Mouse (Mus musculus) hindbrain, embryonic 12.5 days (tissue): ENCODE results near the gene Lrrc7. TPM values are rescaled to one million over a fixed set of nuclear protein-coding genes. Genes with fewer than 3 reads are reported as not detected.

Experiments
- ATAC-seq: fragments of 200-750 bp; cut with Nextera tagmentation; 2 replicates; pipeline ENCODE4 v1.8.0; 2017; ENCODE audit warnings: moderate TSS enrichment; ENCODE audit not compliant: low FRiP score
- H3K27ac ChIP-seq: fragments of 300-500 bp; sonication (generic); 2 replicates; pipeline ENCODE4 v1.5.1; 2016; ENCODE audit warnings: mild to moderate bottlenecking
- H3K27me3 ChIP-seq: fragments of 300-500 bp; sonication (generic); 2 replicates; pipeline ENCODE4 v1.6.1; 2016; ENCODE audit warnings: mild to moderate bottlenecking
- H3K36me3 ChIP-seq: fragments of 300-500 bp; sonication (generic); 2 replicates; pipeline ENCODE4 v1.6.1; 2016; ENCODE audit warnings: mild to moderate bottlenecking
- H3K4me1 ChIP-seq: fragments of 300-500 bp; sonication (generic); 2 replicates; pipeline ENCODE4 v1.6.1; 2016
- H3K4me2 ChIP-seq: fragments of 300-500 bp; sonication (generic); replicated peaks from 2 replicates; pipeline ENCODE4 v1.6.1; 2016; ENCODE audit warnings: mild to moderate bottlenecking
- H3K4me3 ChIP-seq: fragments of 300-500 bp; sonication (generic); 2 replicates; pipeline ENCODE4 v1.5.1; 2016; ENCODE audit warnings: mild to moderate bottlenecking
- H3K9ac ChIP-seq: fragments of 300-500 bp; sonication (generic); 2 replicates; pipeline ENCODE4 v1.6.1; 2016; ENCODE audit warnings: mild to moderate bottlenecking, moderate library complexity
- H3K9me3 ChIP-seq: fragments of 300-500 bp; sonication (generic); replicated peaks from 2 replicates; pipeline ENCODE4 v1.6.1; 2016; ENCODE audit warnings: mild to moderate bottlenecking
- WGBS: fragments of 180-500 bp; shearing (Covaris S2); methylation state at CpG from one replicate; pipeline ENCODE4 v1.1.7; 2016; 5-methylcytosine and 5-hydroxymethylcytosine counted together
- polyA plus RNA-seq: library from polyadenylated mRNA; unstranded; fragments of >200 nt; fragmentation: Nextera tagmentation; extraction: Ambion mirVana; gene quantifications from 2 replicates; pipeline ENCODE4 v1.2.1, GENCODE M21; 2016

The Lrrc7 gene
- polyA plus RNA-seq, 1 experiment from 2014 or later, result 4.3 TPM

- Histone ChIP-seq H3K9ac (no peak overlapping the region), H3K9me3 (no peaks in the 10 kb centered on the region), H3K27ac (no peak overlapping the region), H3K27me3 (no peaks in the 10 kb centered on the region), H3K4me2 (no peak overlapping the region), H3K36me3 (no peaks in the 10 kb centered on the region), H3K4me3 (no peak overlapping the region), H3K4me1 (no peaks in the 10 kb centered on the region)
- ATAC-seq, result no peak
- 29% methylated on average over 1 of the region's 1 CpGs for WGBS
Observed at GRCm38 (mm10) chr3:158528471-158528870, 33.5 kb downstream of the Lrrc7 start.

GRCm38 (mm10) chr3:158493730-158494129 lies 68.3 kb downstream of the Lrrc7 start:
- no peaks in the 10 kb centered on the region for H3K36me3 ChIP-seq
- no peaks in the 10 kb centered on the region for H3K4me1 ChIP-seq
- 60% methylated on average over 1 of the region's 1 CpGs for WGBS
- no peak overlapping the region for H3K27ac ChIP-seq
- H3K4me3 ChIP-seq, result no peak overlapping the region
- H3K9me3 ChIP-seq, result no peaks in the 10 kb centered on the region
- no peak overlapping the region for H3K4me2 ChIP-seq
- no peak overlapping the region for H3K9ac ChIP-seq
- no peak for ATAC-seq
- no peaks in the 10 kb centered on the region for H3K27me3 ChIP-seq

GRCm38 (mm10) chr3:158479677-158480076 lies 82.3 kb downstream of the Lrrc7 start:
- no peak overlapping the region for H3K27ac ChIP-seq
- no peak for ATAC-seq
- H3K27me3 ChIP-seq, result no peaks in the 10 kb centered on the region
- H3K4me3 ChIP-seq, result no peak overlapping the region
- no peak overlapping the region for H3K9ac ChIP-seq
- no peaks in the 10 kb centered on the region for H3K9me3 ChIP-seq
- H3K4me2 ChIP-seq, result no peak overlapping the region
- H3K36me3 ChIP-seq, result no peaks in the 10 kb centered on the region
- no peaks in the 10 kb centered on the region for H3K4me1 ChIP-seq
- WGBS, result 93% methylated on average over 2 of the region's 2 CpGs

GRCm38 (mm10) chr3:158400600-158400999 lies 161.4 kb downstream of the Lrrc7 start:
- H3K27me3 ChIP-seq, result no peaks in the 10 kb centered on the region
- H3K36me3 ChIP-seq, result no peaks in the 10 kb centered on the region
- H3K27ac ChIP-seq, result no peak overlapping the region
- no peak for ATAC-seq
- WGBS, result 88% methylated on average over 1 of the region's 1 CpGs
- H3K4me1 ChIP-seq, result no peaks in the 10 kb centered on the region
- H3K9me3 ChIP-seq, result no peaks in the 10 kb centered on the region
- H3K9ac ChIP-seq, result no peak overlapping the region
- H3K4me2 ChIP-seq, result no peak overlapping the region
- H3K4me3 ChIP-seq, result no peak overlapping the region

- no peaks in the 10 kb centered on the region for H3K9me3 ChIP-seq
- H3K9ac ChIP-seq, result no peak overlapping the region
- no peak overlapping the region for H3K27ac ChIP-seq
- no peaks in the 10 kb centered on the region for H3K27me3 ChIP-seq
- H3K4me3 ChIP-seq, result no peak overlapping the region
- no peak overlapping the region for H3K4me2 ChIP-seq
- no peaks in the 10 kb centered on the region for H3K4me1 ChIP-seq
- no peak for ATAC-seq
- no peaks in the 10 kb centered on the region for H3K36me3 ChIP-seq
Observed at GRCm38 (mm10) chr3:158391534-158391933, 170.5 kb downstream of the Lrrc7 start.

GRCm38 (mm10) chr3:158388076-158388454 lies 174.0 kb downstream of the Lrrc7 start:
- 69% methylated on average over 2 of the region's 2 CpGs for WGBS
- Histone ChIP-seq H3K9me3 (no peaks in the 10 kb centered on the region), H3K4me2 (no peak overlapping the region), H3K36me3 (no peaks in the 10 kb centered on the region), H3K4me1 (no peaks in the 10 kb centered on the region), H3K4me3 (no peak overlapping the region), H3K27me3 (no peaks in the 10 kb centered on the region), H3K27ac (no peak overlapping the region), H3K9ac (no peak overlapping the region)
- no peak for ATAC-seq

- no peak overlapping the region for H3K27ac ChIP-seq
- WGBS, result 85% methylated on average over 2 of the region's 2 CpGs
- no peaks in the 10 kb centered on the region for H3K36me3 ChIP-seq
- no peak overlapping the region for H3K4me3 ChIP-seq
- H3K4me1 ChIP-seq, result no peaks in the 10 kb centered on the region
- H3K4me2 ChIP-seq, result no peak overlapping the region
- no peaks in the 10 kb centered on the region for H3K9me3 ChIP-seq
- H3K27me3 ChIP-seq, result no peaks in the 10 kb centered on the region
- ATAC-seq, result no peak
- H3K9ac ChIP-seq, result no peak overlapping the region
Observed at GRCm38 (mm10) chr3:158387413-158388075, 174.5 kb downstream of the Lrrc7 start.

GRCm38 (mm10) chr3:158386848-158387247 lies 175.2 kb downstream of the Lrrc7 start:
- Histone ChIP-seq H3K27ac (no peak overlapping the region), H3K27me3 (no peaks in the 10 kb centered on the region), H3K36me3 (no peaks in the 10 kb centered on the region), H3K9me3 (no peaks in the 10 kb centered on the region), H3K9ac (no peak overlapping the region), H3K4me1 (no peaks in the 10 kb centered on the region), H3K4me2 (no peak overlapping the region), H3K4me3 (no peak overlapping the region)
- ATAC-seq, result no peak
- WGBS, result 62% methylated on average over 1 of the region's 1 CpGs

GRCm38 (mm10) chr3:158375885-158376284 lies 186.1 kb downstream of the Lrrc7 start:
- peak; percentile 52; the same call in 1 of the 2 replicates for ATAC-seq
- H3K27ac ChIP-seq, result no peak overlapping the region
- no peaks in the 10 kb centered on the region for H3K4me1 ChIP-seq
- no peak overlapping the region for H3K4me3 ChIP-seq
- WGBS, result 12% methylated on average over 1 of the region's 1 CpGs
- no peaks in the 10 kb centered on the region for H3K27me3 ChIP-seq
- H3K9me3 ChIP-seq, result no peaks in the 10 kb centered on the region
- H3K4me2 ChIP-seq, result no peak overlapping the region
- no peaks in the 10 kb centered on the region for H3K36me3 ChIP-seq
- no peak overlapping the region for H3K9ac ChIP-seq

- H3K27me3 ChIP-seq, result no peaks in the 10 kb centered on the region
- 89% methylated on average over 3 of the region's 3 CpGs for WGBS
- no peak overlapping the region for H3K4me2 ChIP-seq
- no peaks in the 10 kb centered on the region for H3K36me3 ChIP-seq
- no peaks in the 10 kb centered on the region for H3K4me1 ChIP-seq
- H3K27ac ChIP-seq, result no peak overlapping the region
- no peak overlapping the region for H3K4me3 ChIP-seq
- no peak for ATAC-seq
- no peak overlapping the region for H3K9ac ChIP-seq
- no peaks in the 10 kb centered on the region for H3K9me3 ChIP-seq
Observed at GRCm38 (mm10) chr3:158369169-158369568, 192.9 kb downstream of the Lrrc7 start.

GRCm38 (mm10) chr3:158365801-158366200 lies 196.2 kb downstream of the Lrrc7 start:
- H3K9me3 ChIP-seq, result no peaks in the 10 kb centered on the region

GRCm38 (mm10) chr3:158362091-158362490 lies 199.9 kb downstream of the Lrrc7 start:
- Histone ChIP-seq H3K9ac (no peak overlapping the region), H3K27me3 (no peaks in the 10 kb centered on the region), H3K4me2 (no peak overlapping the region), H3K27ac (no peak overlapping the region), H3K4me3 (no peak overlapping the region), H3K9me3 (no peaks in the 10 kb centered on the region), H3K36me3 (no peaks in the 10 kb centered on the region), H3K4me1 (no peaks in the 10 kb centered on the region)
- WGBS, result 94% methylated on average over 2 of the region's 2 CpGs
- no peak for ATAC-seq

More at GRCm38 (mm10) chr3:158365801-158366200, 196.2 kb downstream of the Lrrc7 start:
- Histone ChIP-seq H3K4me3 (no peak overlapping the region), H3K27ac (no peak overlapping the region), H3K9ac (no peak overlapping the region), H3K27me3 (no peaks in the 10 kb centered on the region), H3K36me3 (no peaks in the 10 kb centered on the region), H3K4me1 (no peaks in the 10 kb centered on the region), H3K4me2 (no peak overlapping the region)
- WGBS, result 82% methylated on average over 3 of the region's 3 CpGs
- ATAC-seq, result no peak

GRCm38 (mm10) chr3:158356706-158357105 lies 205.3 kb downstream of the Lrrc7 start:
- H3K4me1 ChIP-seq, result no peaks in the 10 kb centered on the region
- no peak overlapping the region for H3K4me2 ChIP-seq
- WGBS, result 91% methylated on average over 1 of the region's 1 CpGs
- no peak overlapping the region for H3K9ac ChIP-seq
- H3K9me3 ChIP-seq, result no peaks in the 10 kb centered on the region
- no peaks in the 10 kb centered on the region for H3K27me3 ChIP-seq
- ATAC-seq, result no peak
- no peak overlapping the region for H3K27ac ChIP-seq
- no peaks in the 10 kb centered on the region for H3K36me3 ChIP-seq
- H3K4me3 ChIP-seq, result no peak overlapping the region
